Mouse (Mus musculus): Measurements from ENCODE around the gene Atoh8. TPM values are rescaled to one million over a fixed set of nuclear protein-coding genes. Genes with fewer than 3 reads are reported as not detected.

Gene Atoh8
- polyA plus RNA-seq, 1 experiment from 2014 or later = 2.1 TPM

DNA sequence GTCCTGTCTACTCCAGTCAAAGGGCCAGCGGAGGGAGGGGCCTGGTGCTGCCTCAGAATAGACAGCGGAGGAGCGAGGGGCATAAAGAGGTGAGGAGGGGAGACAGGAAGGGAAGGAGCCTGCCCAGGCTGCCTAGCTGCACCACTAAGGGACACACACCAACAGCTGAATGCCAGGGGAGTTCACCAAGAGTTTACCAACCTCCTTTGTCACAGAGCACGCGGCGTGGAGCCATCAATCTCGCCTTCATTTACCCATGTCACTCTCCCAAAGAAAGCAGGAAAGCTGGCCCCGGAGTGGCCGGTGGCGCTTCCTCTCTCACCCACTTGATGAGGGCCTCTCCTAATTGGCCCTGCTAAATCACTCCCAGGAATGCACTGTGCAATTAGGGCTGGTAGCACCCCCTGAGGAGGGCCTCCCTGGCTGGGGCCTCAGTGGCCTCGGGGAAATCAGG is 13.1 kb downstream of the Atoh8 start:
- no peak for ATAC-seq
- 18% methylated on average over 11 of the region's 11 CpGs for WGBS (ENCODE audit: insufficient replicate concordance)
- peaks cover 87% of the 10 kb centered on the region for H3K27me3 ChIP-seq (replicated peaks)

DNA sequence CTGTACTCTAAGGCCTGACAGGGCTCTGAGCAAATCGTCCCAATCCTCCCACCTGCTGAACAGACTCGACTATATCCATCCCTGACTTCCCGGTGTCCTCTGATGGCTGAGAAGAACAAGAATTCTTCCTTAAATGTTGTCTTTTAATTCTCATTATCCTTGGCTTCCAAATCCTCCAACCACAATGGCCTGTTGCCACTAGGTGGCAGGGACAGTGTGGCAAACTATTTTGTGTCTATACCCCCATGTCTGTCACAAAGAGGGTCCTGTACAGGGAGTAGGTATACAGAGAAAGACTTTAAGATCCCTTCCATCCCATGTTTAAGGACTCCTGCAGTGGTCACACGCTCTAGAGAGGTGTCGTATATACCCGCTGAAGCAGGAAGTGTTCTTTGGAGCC is 14.1 kb downstream of the Atoh8 start:
- peaks cover 91% of the 10 kb centered on the region for H3K27me3 ChIP-seq (replicated peaks)
- H3K9ac ChIP-seq = no peak overlapping the region
- 36% methylated on average over 6 of the region's 6 CpGs for WGBS (ENCODE audit: insufficient replicate concordance)
- H3K4me1 ChIP-seq = peaks cover 17% of the 10 kb centered on the region; the same call in 1 of the 2 replicates
- no peak overlapping the region for H3K4me2 ChIP-seq
- H3K4me3 ChIP-seq = no peak overlapping the region
- H3K9me3 ChIP-seq (replicated peaks) = no peaks in the 10 kb centered on the region
- no peak for ATAC-seq
- H3K27ac ChIP-seq = no peak overlapping the region
- no peaks in the 10 kb centered on the region for H3K36me3 ChIP-seq

More for the DNA sequence above, 13.1 kb downstream of the Atoh8 start:
- Histone ChIP-seq H3K4me3 (no peak overlapping the region), H3K27ac (no peak overlapping the region), H3K36me3 (no peaks in the 10 kb centered on the region), H3K4me1 (peaks cover 11% of the 10 kb centered on the region; the same call in 1 of the 2 replicates), H3K9me3 (replicated peaks) (no peaks in the 10 kb centered on the region), H3K9ac (no peak overlapping the region), H3K4me2 (no peak overlapping the region)

DNA sequence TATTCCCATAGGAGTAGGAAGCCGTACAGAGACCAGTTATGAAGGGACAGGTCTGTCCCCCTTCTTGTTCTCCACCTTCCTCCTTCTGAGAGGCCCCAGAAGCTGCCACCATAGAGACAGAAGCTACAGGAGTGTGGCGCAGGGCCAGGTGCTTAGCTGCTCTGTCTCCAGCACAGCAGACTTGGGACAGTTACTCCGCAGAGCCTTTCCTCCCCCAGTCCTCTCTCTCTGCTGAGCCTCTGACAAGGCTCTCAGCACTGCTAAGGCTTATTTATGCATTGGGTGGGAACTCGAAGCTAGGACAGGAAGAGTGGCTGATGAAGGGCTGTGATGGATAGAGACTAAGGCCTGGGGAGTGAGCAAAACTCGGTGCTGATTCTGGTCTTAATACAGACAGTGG is 15.8 kb downstream of the Atoh8 start:
- H3K36me3 ChIP-seq = no peaks in the 10 kb centered on the region
- H3K27me3 ChIP-seq (replicated peaks) = peaks cover 99% of the 10 kb centered on the region
- no peak overlapping the region for H3K4me3 ChIP-seq
- H3K27ac ChIP-seq = no peak overlapping the region
- H3K4me1 ChIP-seq = peaks cover 24% of the 10 kb centered on the region
- no peaks in the 10 kb centered on the region for H3K9me3 ChIP-seq (replicated peaks)
- WGBS (ENCODE audit: insufficient replicate concordance) = 36% methylated on average over 5 of the region's 5 CpGs
- no peak overlapping the region for H3K4me2 ChIP-seq
- no peak for ATAC-seq
- no peak overlapping the region for H3K9ac ChIP-seq

DNA sequence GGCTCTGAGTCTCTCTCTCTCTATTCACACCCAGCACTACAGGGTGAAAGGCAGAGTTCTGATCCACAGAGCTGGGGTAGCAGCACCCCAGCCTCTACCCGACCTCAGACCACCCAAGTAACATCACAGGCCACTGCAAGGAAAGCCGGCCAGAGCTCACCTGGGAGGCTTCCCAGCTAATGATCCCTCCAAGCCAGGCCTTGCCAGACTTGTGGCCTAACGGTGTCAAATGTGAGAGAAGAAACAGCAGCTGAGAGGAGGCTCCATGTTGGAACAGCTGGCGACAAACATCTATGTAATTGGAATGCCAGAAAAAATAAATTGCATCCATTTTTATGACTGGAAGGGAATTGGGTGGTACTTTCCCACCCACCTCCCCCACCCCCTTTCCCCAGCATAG is 17.1 kb downstream of the Atoh8 start:
- Histone ChIP-seq H3K4me2 (no peak overlapping the region), H3K9ac (no peak overlapping the region), H3K27me3 (replicated peaks) (peaks cover 100% of the 10 kb centered on the region), H3K4me3 (no peak overlapping the region), H3K9me3 (replicated peaks) (no peaks in the 10 kb centered on the region), H3K27ac (no peak overlapping the region), H3K36me3 (no peaks in the 10 kb centered on the region), H3K4me1 (peaks cover 24% of the 10 kb centered on the region)
- WGBS (ENCODE audit: insufficient replicate concordance) = 49% methylated on average over 4 of the region's 4 CpGs
- no peak for ATAC-seq

DNA sequence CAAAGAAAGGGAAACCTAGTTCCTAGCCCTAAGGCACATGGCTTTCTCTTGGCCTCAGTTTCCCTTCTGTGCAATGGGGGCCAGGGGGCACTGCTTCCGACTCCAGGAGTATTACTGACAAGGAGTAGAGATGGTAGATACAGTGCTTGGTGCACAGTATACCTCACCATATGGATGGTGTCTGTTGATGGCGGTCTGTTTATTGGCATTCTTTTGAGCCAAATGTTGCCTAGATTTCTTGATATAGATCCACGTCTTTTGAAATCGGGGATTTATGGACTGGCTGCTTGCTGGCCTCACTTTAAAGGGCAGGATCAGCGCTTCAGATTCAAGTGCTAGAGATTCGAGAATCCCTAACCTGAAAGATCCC is 18.0 kb downstream of the Atoh8 start:
- Histone ChIP-seq H3K9me3 (replicated peaks) (no peaks in the 10 kb centered on the region), H3K27me3 (replicated peaks) (peaks cover 96% of the 10 kb centered on the region), H3K36me3 (no peaks in the 10 kb centered on the region), H3K9ac (no peak overlapping the region), H3K27ac (no peak overlapping the region), H3K4me1 (peaks cover 22% of the 10 kb centered on the region), H3K4me3 (no peak overlapping the region), H3K4me2 (peak overlapping the region; percentile 47)
- no peak for ATAC-seq
- WGBS (ENCODE audit: insufficient replicate concordance) = 52% methylated on average over 6 of the region's 6 CpGs

DNA sequence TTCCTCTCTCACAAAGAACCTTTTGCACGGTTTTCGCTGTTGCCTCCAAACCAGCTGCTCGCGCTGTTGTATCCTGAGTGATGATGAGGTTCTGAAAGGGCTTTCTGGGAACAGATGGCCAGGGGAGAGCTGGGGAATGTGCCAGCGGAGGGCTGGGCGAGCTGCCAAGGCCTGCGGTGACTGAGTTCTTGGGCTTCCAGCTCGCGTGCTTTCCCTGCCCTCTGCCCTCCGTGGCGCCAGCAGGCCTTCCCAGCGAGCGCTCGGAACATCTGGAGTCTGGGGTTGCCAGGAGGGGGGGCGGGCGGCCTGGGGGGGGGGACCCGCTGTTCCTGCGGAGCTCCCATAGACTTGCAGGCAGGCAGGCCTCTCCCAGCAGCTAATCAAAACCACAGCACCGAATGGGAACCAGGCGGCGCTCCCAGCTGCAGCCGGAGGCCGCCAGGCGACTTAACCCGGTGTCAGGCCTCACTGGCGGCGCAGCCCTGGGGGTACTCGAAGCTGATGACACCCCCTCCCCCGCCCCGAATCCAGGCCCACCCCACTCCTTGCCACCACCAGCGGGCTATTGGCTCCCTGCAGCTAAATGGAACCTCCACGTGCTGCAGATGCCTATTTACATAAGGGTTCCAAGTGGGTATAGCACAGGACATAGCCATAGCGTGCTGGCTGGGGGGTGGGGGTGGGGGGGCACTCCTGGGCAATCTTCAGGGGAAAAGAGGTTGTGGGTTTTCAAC is 18.5 kb downstream of the Atoh8 start:
- peak; percentile 64 for ATAC-seq
- Histone ChIP-seq H3K27ac (no peak overlapping the region), H3K9me3 (replicated peaks) (no peaks in the 10 kb centered on the region), H3K27me3 (replicated peaks) (peaks cover 93% of the 10 kb centered on the region), H3K9ac (no peak overlapping the region), H3K4me3 (peak overlapping the region; percentile 3; the same call in 1 of the 2 replicates), H3K36me3 (no peaks in the 10 kb centered on the region), H3K4me2 (peak overlapping the region; percentile 47), H3K4me1 (peaks cover 16% of the 10 kb centered on the region)
- 14% methylated on average over 33 of the region's 33 CpGs for WGBS (ENCODE audit: insufficient replicate concordance)

DNA sequence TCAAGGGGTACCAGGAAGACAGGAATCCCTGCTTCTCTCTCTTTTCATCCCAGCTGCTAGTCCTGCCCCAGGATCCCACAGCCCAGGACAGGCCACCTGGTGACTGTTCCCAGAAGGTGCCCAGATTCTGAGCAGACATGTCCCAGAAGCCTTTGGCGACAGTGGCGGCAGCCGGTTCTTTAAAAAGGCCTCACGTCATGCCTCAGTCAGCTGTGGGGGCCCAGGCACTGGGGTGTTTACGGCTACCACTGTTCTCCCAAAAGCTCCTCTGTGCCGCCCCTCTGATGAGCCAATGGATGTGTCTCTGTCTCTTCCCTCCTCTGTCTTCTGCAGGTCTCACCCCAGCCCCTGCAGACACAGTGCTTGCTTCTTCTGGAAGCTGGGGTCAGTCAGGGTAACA is 19.8 kb downstream of the Atoh8 start:
- 54% methylated on average over 6 of the region's 6 CpGs for WGBS (ENCODE audit: insufficient replicate concordance)
- ATAC-seq = no peak
- H3K27me3 ChIP-seq (replicated peaks) = peaks cover 85% of the 10 kb centered on the region
- H3K4me1 ChIP-seq = peaks cover 15% of the 10 kb centered on the region
- no peak overlapping the region for H3K9ac ChIP-seq
- H3K36me3 ChIP-seq = no peaks in the 10 kb centered on the region
- no peak overlapping the region for H3K4me2 ChIP-seq
- H3K27ac ChIP-seq = no peak overlapping the region
- no peak overlapping the region for H3K4me3 ChIP-seq
- no peaks in the 10 kb centered on the region for H3K9me3 ChIP-seq (replicated peaks)

DNA sequence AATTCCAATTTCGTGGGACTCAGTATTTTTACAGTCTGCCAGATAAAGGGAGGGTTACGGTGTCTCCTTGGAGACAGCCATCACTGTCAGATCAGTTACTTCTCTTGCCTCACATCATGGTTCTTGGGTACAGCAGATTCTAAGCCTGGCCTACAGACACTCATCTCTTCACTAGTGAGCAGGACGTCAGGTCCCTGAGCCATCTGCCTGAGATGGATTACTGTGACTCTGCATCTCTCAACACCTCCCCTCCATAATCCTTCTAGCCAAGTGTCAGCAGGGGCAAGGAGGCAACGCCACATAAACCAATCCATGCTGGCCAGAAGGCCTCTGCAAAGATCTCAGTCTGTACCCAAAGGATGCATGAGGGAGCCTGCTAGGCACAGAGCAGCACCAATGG is 24.0 kb downstream of the Atoh8 start:
- Histone ChIP-seq H3K4me2 (no peak overlapping the region), H3K27me3 (replicated peaks) (peaks cover 71% of the 10 kb centered on the region), H3K9me3 (replicated peaks) (no peaks in the 10 kb centered on the region), H3K4me1 (peaks cover 7% of the 10 kb centered on the region), H3K4me3 (no peak overlapping the region), H3K9ac (no peak overlapping the region), H3K27ac (no peak overlapping the region), H3K36me3 (no peaks in the 10 kb centered on the region)
- 53% methylated on average over 4 of the region's 4 CpGs for WGBS (ENCODE audit: insufficient replicate concordance)
- ATAC-seq = no peak

DNA sequence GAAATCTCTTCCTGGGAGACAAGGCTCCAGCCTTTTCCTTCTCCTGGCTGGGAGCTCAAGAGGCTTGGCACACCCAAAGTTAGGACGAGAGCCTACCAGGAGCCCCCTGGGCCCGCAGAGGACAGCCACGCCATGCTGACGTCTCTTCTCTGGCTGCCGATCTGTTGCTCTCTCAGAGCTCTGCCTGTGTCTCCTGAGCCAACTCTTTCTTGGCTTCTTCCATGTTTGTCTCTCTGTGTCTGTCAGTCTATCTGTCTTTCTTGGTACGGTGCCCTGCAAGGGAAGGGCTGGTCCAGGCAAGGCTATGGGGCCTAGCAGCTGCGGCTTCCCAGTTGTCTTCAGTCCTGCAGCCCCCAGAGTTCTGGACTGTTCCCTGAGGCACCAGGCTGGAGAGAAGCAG is 24.6 kb downstream of the Atoh8 start:
- no peak overlapping the region for H3K27ac ChIP-seq
- H3K4me1 ChIP-seq = peaks cover 4% of the 10 kb centered on the region; the same call in 1 of the 2 replicates
- ATAC-seq = no peak
- no peak overlapping the region for H3K9ac ChIP-seq
- 70% methylated on average over 7 of the region's 7 CpGs for WGBS (ENCODE audit: insufficient replicate concordance)
- peaks cover 70% of the 10 kb centered on the region for H3K27me3 ChIP-seq (replicated peaks)
- no peaks in the 10 kb centered on the region for H3K9me3 ChIP-seq (replicated peaks)
- H3K4me2 ChIP-seq = no peak overlapping the region
- H3K4me3 ChIP-seq = no peak overlapping the region
- no peaks in the 10 kb centered on the region for H3K36me3 ChIP-seq

DNA sequence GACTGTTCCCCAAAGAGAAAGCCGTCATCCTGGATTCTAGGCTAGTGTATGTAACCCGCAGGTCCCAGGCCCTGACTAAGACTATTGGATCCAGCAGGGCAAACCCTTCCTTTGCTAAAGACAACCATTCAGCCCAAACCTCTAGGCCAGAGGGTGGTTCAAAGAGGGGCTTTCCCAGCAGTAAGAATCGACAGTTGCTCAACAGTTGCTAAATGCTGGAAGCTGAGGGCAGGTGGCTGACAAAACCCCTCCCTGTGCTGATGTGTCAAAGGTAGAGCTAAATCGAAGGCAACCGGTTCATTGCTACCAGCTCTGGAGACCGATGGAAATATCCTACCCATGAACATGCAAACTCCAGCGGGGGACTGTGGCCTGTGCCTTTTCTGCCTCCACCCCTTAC is 25.6 kb downstream of the Atoh8 start:
- Histone ChIP-seq H3K9me3 (replicated peaks) (no peaks in the 10 kb centered on the region), H3K4me1 (no peaks in the 10 kb centered on the region), H3K27ac (no peak overlapping the region), H3K4me2 (no peak overlapping the region), H3K36me3 (no peaks in the 10 kb centered on the region), H3K27me3 (replicated peaks) (peaks cover 63% of the 10 kb centered on the region; the same call in 1 of the 2 replicates), H3K9ac (no peak overlapping the region), H3K4me3 (no peak overlapping the region)
- no peak for ATAC-seq
- WGBS (ENCODE audit: insufficient replicate concordance) = 74% methylated on average over 7 of the region's 7 CpGs

DNA sequence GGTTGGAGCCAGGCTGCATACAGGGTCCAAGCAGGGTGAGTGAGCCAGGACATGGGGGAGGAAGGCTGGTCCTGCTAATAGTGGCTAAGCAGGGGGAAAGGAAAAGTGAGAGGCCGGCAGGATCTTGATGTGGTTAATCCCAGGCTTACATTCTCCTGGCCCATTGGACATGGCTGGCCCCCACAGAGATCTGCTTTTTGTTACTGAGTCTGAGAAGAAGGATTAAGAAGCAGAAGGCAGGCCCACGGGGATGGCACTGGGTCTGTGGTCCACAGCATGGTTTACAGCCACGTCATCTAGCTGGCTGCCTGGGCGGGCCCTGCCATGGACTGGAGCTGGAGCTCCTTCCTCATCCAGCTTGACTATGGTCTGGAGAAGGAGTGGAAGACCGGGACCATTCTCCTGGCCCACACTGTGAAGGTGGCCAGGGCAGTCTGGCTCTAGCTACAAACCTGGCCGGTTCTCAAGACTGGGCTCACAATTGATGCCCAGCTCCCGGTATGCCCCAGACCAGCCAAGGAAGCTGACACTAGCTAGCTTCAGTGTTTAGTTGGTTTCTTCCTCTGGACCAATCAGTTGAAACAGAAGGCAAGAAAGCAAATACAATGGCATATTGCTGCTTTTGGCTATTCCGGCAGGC is 26.9 kb downstream of the Atoh8 start:
- Histone ChIP-seq H3K4me3 (no peak overlapping the region), H3K4me1 (no peaks in the 10 kb centered on the region), H3K27me3 (replicated peaks) (peaks cover 55% of the 10 kb centered on the region; the same call in 1 of the 2 replicates), H3K9me3 (replicated peaks) (no peaks in the 10 kb centered on the region), H3K9ac (no peak overlapping the region), H3K4me2 (no peak overlapping the region), H3K27ac (no peak overlapping the region), H3K36me3 (no peaks in the 10 kb centered on the region)
- ATAC-seq = no peak
- WGBS (ENCODE audit: insufficient replicate concordance) = 62% methylated on average over 8 of the region's 8 CpGs

DNA sequence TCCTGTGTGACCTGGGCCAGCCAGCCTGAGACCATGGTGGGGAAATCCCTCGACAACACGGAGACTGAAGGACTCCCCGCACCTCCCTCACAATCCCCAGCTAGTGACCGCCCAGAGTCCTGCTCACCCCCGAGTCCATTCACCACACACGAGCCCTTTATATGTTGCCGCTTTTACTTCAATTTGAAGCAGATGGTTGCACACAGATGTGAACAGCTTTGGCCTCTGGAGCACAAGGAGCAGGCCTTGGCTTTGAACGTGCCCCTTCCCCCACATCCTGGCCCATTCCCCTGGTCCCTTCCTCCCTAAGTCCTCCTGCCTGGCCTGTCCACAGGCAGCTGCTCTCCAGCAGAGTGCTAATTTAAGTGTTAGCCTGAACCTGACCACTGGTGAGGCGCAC is 29.4 kb downstream of the Atoh8 start:
- Histone ChIP-seq H3K4me1 (no peaks in the 10 kb centered on the region), H3K27me3 (replicated peaks) (peaks cover 51% of the 10 kb centered on the region; the same call in 1 of the 2 replicates), H3K9me3 (replicated peaks) (no peaks in the 10 kb centered on the region), H3K36me3 (no peaks in the 10 kb centered on the region), H3K27ac (no peak overlapping the region), H3K4me2 (no peak overlapping the region), H3K9ac (no peak overlapping the region), H3K4me3 (no peak overlapping the region)
- ATAC-seq = no peak
- WGBS (ENCODE audit: insufficient replicate concordance) = 72% methylated on average over 9 of the region's 9 CpGs

Data from liver, embryonic 12.5 days (tissue).